10 mouse cellular contexts compared by ENCODE assay signal in genomic region chr4:139082790-139083564, GRCm38 (mm10). TPM values are rescaled to one million over a fixed set of nuclear protein-coding genes. Genes with fewer than 3 reads are reported as not detected.
DNase-seq lines count a peak whose midpoint lies in the region; ATAC-seq and TF ChIP-seq lines count a peak whose summit lies in the region.
"Had no signal": no experiment of that assay in that cellular context is flagged by ENCODE, and none has a peak within 500 bp of the region (broad histone marks: within the 10 kb centered on the region; RNA-seq: fewer than 3 reads in every experiment).

No protein-coding gene starts in this region.

- H3K4me2 ChIP-seq in kidney, postnatal 0 days (ENCODE audit: low read length): no peak overlapping the region
- peak overlapping the region; percentile 30; the same call in 1 of the 2 replicates for H3K4me2 ChIP-seq in intestine, embryonic 15.5 days (replicated peaks)

- 29% methylated on average over 11 of the region's 12 CpGs for WGBS in kidney, postnatal 0 days
- 46% methylated on average over 12 of the region's 12 CpGs for WGBS in embryonic facial prominence, embryonic 10.5 days
- 28% methylated on average over 12 of the region's 12 CpGs for WGBS in intestine, embryonic 15.5 days

- H3K9ac ChIP-seq in kidney, postnatal 0 days (ENCODE audit: low read depth, low read length): no peak overlapping the region
- no peak overlapping the region for H3K9ac ChIP-seq in intestine, embryonic 15.5 days

- H3K36me3 ChIP-seq in kidney, postnatal 0 days (ENCODE audit: insufficient read depth, low read length): no peaks in the 10 kb centered on the region
- H3K36me3 ChIP-seq in embryonic facial prominence, embryonic 10.5 days (replicated peaks): peaks cover 34% of the 10 kb centered on the region
- H3K36me3 ChIP-seq in intestine, embryonic 15.5 days: no peaks in the 10 kb centered on the region

- H3K9me3 ChIP-seq in kidney, postnatal 0 days (replicated peaks; ENCODE audit: low read length): no peaks in the 10 kb centered on the region
- H3K9me3 ChIP-seq in embryonic facial prominence, embryonic 10.5 days: no peaks in the 10 kb centered on the region
- no peaks in the 10 kb centered on the region for H3K9me3 ChIP-seq in intestine, embryonic 15.5 days

- ATAC-seq in kidney, postnatal 0 days (replicated peaks; ENCODE audit: low FRiP score, low read depth): 0 out of 2 replicates have a peak, but pooled peaks have one; percentile 31
- peak; percentile 28 for ATAC-seq in intestine, embryonic 15.5 days

- no peak for TF ChIP-seq CTCF in kidney, postnatal 0 days (IDR thresholded peaks at IDR 0.05; ENCODE audit: low read depth)

- no peaks in the 10 kb centered on the region for H3K27me3 ChIP-seq in kidney, postnatal 0 days (ENCODE audit: insufficient read depth, low read length)
- H3K27me3 ChIP-seq in embryonic facial prominence, embryonic 10.5 days (replicated peaks; ENCODE audit: low read depth, poor library complexity, severe bottlenecking): peaks cover 34% of the 10 kb centered on the region
- no peaks in the 10 kb centered on the region for H3K27me3 ChIP-seq in intestine, embryonic 15.5 days (replicated peaks)

- peak; percentile 54 for DNase-seq in kidney, postnatal 0 days (ENCODE audit: low spot score)
- no peak for DNase-seq in kidney, adult 18-20 months
- peak; percentile 83 for DNase-seq in MN1 (ENCODE audit: low spot score)
- peak; percentile 62 for DNase-seq in embryonic facial prominence, embryonic 10.5 days (ENCODE audit: low spot score)
- no peak for DNase-seq in thymus, adult 18-20 months
- DNase-seq in layer of hippocampus, adult 18-20 months (ENCODE audit: low spot score in 2 of 2): no peak
- no peak for DNase-seq in urinary bladder, adult 2 months (ENCODE audit: low spot score)
- DNase-seq: lung, adult 18-20 months had no signal

- no peaks in the 10 kb centered on the region for H3K4me1 ChIP-seq in kidney, postnatal 0 days (replicated peaks; ENCODE audit: insufficient read depth, low read length)
- peaks cover 27% of the 10 kb centered on the region for H3K4me1 ChIP-seq in embryonic facial prominence, embryonic 10.5 days
- H3K4me1 ChIP-seq in intestine, embryonic 15.5 days (replicated peaks): peaks cover 18% of the 10 kb centered on the region

- no peak overlapping the region for H3K4me3 ChIP-seq in kidney, postnatal 0 days (replicated peaks; ENCODE audit: low read depth, low read length)
- peak overlapping the region; percentile 16; the same call in 1 of the 2 replicates for H3K4me3 ChIP-seq in embryonic facial prominence, embryonic 10.5 days
- H3K4me3 ChIP-seq in intestine, embryonic 15.5 days (replicated peaks): no peak overlapping the region

- no peak overlapping the region for H3K27ac ChIP-seq in kidney, postnatal 0 days
- peak overlapping the region; percentile 63 for H3K27ac ChIP-seq in embryonic facial prominence, embryonic 10.5 days (replicated peaks)
- H3K27ac ChIP-seq in intestine, embryonic 15.5 days: no peak overlapping the region

RNA-seq across cellular contexts. Expression of gene Htr6, which starts 7.6 kb away (rescaled TPM):
- 0.12 TPM in 1 of 2 replicates, not detected in the other for polyA plus RNA-seq in kidney, postnatal 0 days (2015; fragmentation: Nextera tagmentation; extraction: Ambion mirVana)
- 0.23 and 0.26 TPM in 2 replicates for polyA plus RNA-seq in embryonic facial prominence, embryonic 10.5 days (2016; fragmentation: Nextera tagmentation; extraction: Ambion mirVana)
- polyA plus RNA-seq in intestine, embryonic 15.5 days (2015; fragmentation: Nextera tagmentation; extraction: Ambion mirVana): 0.14 and 0.18 TPM in 2 replicates
- total RNA-seq in layer of hippocampus, adult 18-20 months (2021): 1 to 10 TPM; 6.5 to 7.6 TPM
- polyA plus RNA-seq in urinary bladder, adult 2 months (2012; rRNA removed): 0.06 and 0.07 TPM in 2 replicates
- polyA plus RNA-seq: spleen, adult 2 months had no signal

RNA-seq across cellular contexts. Expression of gene Nbl1, which starts 9.8 kb away (rescaled TPM):
- 34.0 and 39.4 TPM in 2 replicates for polyA plus RNA-seq in kidney, postnatal 0 days (2015; fragmentation: Nextera tagmentation; extraction: Ambion mirVana)
- 51.7 and 80.8 TPM in 2 replicates for polyA plus RNA-seq in embryonic facial prominence, embryonic 10.5 days (2016; fragmentation: Nextera tagmentation; extraction: Ambion mirVana)
- polyA plus RNA-seq in intestine, embryonic 15.5 days (2015; fragmentation: Nextera tagmentation; extraction: Ambion mirVana): 49.5 and 49.9 TPM in 2 replicates
- 10 to 100 TPM; 80.3 to 92.2 TPM for total RNA-seq in layer of hippocampus, adult 18-20 months (2021)
- polyA plus RNA-seq in urinary bladder, adult 2 months (2012; rRNA removed): 323 and 360 TPM in 2 replicates

RNA-seq across cellular contexts. Expression of gene Minos1, which starts 47.9 kb away (rescaled TPM):
- 796 and 875 TPM in 2 replicates for polyA plus RNA-seq in kidney, postnatal 0 days (2015; fragmentation: Nextera tagmentation; extraction: Ambion mirVana)
- polyA plus RNA-seq in embryonic facial prominence, embryonic 10.5 days (2016; fragmentation: Nextera tagmentation; extraction: Ambion mirVana): 431 and 444 TPM in 2 replicates
- 640 and 702 TPM in 2 replicates for polyA plus RNA-seq in intestine, embryonic 15.5 days (2015; fragmentation: Nextera tagmentation; extraction: Ambion mirVana)
- total RNA-seq in layer of hippocampus, adult 18-20 months (2021): 100 to 1,000 TPM; 189 to 193 TPM
- 174 and 186 TPM in 2 replicates for polyA plus RNA-seq in urinary bladder, adult 2 months (2012; rRNA removed)

Comparison
In these comparisons a context has a peak if more than half of its experiments do, and no peak if none do; other contexts are left out.
1. DNase-seq: peak in kidney, postnatal 0 days (single experiment), MN1 (single experiment) and embryonic facial prominence, embryonic 10.5 days (single experiment); none in kidney, adult 18-20 months (single experiment), thymus, adult 18-20 months (0 of 2), layer of hippocampus, adult 18-20 months (0 of 2) and urinary bladder, adult 2 months (single experiment).